Mouse (Mus musculus): ENCODE measurements at regions not wholly inside any gene's neighbourhood (a gene's known extent, or its start where the extent isn't known, plus 50 kb on each side); places are given as distances from the start of the nearest gene placed in this dataset.

GRCm38 (mm10) chr4:54100282-54100681 is 274.4 kb downstream of the Tmem38b start:
- no peak overlapping the region for H3K9ac ChIP-seq (ENCODE audit: low read depth, low read length)
- no peak overlapping the region for H3K4me3 ChIP-seq (ENCODE audit: insufficient read depth, low read depth, low read length)
- H3K36me3 ChIP-seq (ENCODE audit: control insufficient read depth, insufficient read depth, low read length) = no peaks in the 10 kb centered on the region
- no peak for DNase-seq (ENCODE audit: extremely low read depth, low read depth, low spot score)
- TF ChIP-seq CTCF (IDR thresholded peaks at IDR 0.05; ENCODE audit: low read depth, low read length) (no peak), POLR2A (IDR thresholded peaks at IDR 0.05; ENCODE audit: extremely low read depth, insufficient read depth, low read length) (no peak)
- no peaks in the 10 kb centered on the region for H3K4me1 ChIP-seq (ENCODE audit: control insufficient read depth, insufficient read depth, low read length)
- H3K27ac ChIP-seq (replicated peaks; ENCODE audit: insufficient read depth, low read depth, low read length) = no peak overlapping the region
- no peaks in the 10 kb centered on the region for H3K79me2 ChIP-seq (ENCODE audit: control insufficient read depth, insufficient read depth, low read length)
- H3K27me3 ChIP-seq (ENCODE audit: control insufficient read depth, insufficient read depth, low read length) = no peaks in the 10 kb centered on the region

- Histone ChIP-seq H3K9ac (ENCODE audit: low read depth, low read length) (no peak overlapping the region), H3K27ac (replicated peaks; ENCODE audit: insufficient read depth, low read depth, low read length) (no peak overlapping the region), H3K4me1 (ENCODE audit: control insufficient read depth, insufficient read depth, low read length) (no peaks in the 10 kb centered on the region), H3K4me3 (ENCODE audit: insufficient read depth, low read depth, low read length) (no peak overlapping the region), H3K27me3 (ENCODE audit: control insufficient read depth, insufficient read depth, low read length) (no peaks in the 10 kb centered on the region), H3K36me3 (ENCODE audit: control insufficient read depth, insufficient read depth, low read length) (no peaks in the 10 kb centered on the region), H3K79me2 (ENCODE audit: control insufficient read depth, insufficient read depth, low read length) (no peaks in the 10 kb centered on the region)
- no peak for DNase-seq (ENCODE audit: extremely low read depth, low read depth, low spot score)
- TF ChIP-seq POLR2A (IDR thresholded peaks at IDR 0.05; ENCODE audit: extremely low read depth, insufficient read depth, low read length) (no peak), CTCF (IDR thresholded peaks at IDR 0.05; ENCODE audit: low read depth, low read length) (no peak)
- WGBS = 91% methylated on average over 4 of the region's 4 CpGs
Measured at GRCm38 (mm10) chr4:54106976-54107375, 281.1 kb downstream of the Tmem38b start.

- no peaks in the 10 kb centered on the region for H3K4me1 ChIP-seq (ENCODE audit: control insufficient read depth, insufficient read depth, low read length)
- WGBS = 60% methylated on average over 2 of the region's 2 CpGs
- TF ChIP-seq POLR2A (IDR thresholded peaks at IDR 0.05; ENCODE audit: extremely low read depth, insufficient read depth, low read length) = no peak
- TF ChIP-seq CTCF (IDR thresholded peaks at IDR 0.05; ENCODE audit: low read depth, low read length) = no peak
- no peak overlapping the region for H3K27ac ChIP-seq (replicated peaks; ENCODE audit: insufficient read depth, low read depth, low read length)
- no peaks in the 10 kb centered on the region for H3K36me3 ChIP-seq (ENCODE audit: control insufficient read depth, insufficient read depth, low read length)
- no peak overlapping the region for H3K9ac ChIP-seq (ENCODE audit: low read depth, low read length)
- no peaks in the 10 kb centered on the region for H3K79me2 ChIP-seq (ENCODE audit: control insufficient read depth, insufficient read depth, low read length)
- H3K27me3 ChIP-seq (ENCODE audit: control insufficient read depth, insufficient read depth, low read length) = no peaks in the 10 kb centered on the region
- H3K4me3 ChIP-seq (ENCODE audit: insufficient read depth, low read depth, low read length) = no peak overlapping the region
- no peak for DNase-seq (ENCODE audit: extremely low read depth, low read depth, low spot score)
Measured at GRCm38 (mm10) chr4:54116310-54116709, 290.5 kb downstream of the Tmem38b start.

DNA sequence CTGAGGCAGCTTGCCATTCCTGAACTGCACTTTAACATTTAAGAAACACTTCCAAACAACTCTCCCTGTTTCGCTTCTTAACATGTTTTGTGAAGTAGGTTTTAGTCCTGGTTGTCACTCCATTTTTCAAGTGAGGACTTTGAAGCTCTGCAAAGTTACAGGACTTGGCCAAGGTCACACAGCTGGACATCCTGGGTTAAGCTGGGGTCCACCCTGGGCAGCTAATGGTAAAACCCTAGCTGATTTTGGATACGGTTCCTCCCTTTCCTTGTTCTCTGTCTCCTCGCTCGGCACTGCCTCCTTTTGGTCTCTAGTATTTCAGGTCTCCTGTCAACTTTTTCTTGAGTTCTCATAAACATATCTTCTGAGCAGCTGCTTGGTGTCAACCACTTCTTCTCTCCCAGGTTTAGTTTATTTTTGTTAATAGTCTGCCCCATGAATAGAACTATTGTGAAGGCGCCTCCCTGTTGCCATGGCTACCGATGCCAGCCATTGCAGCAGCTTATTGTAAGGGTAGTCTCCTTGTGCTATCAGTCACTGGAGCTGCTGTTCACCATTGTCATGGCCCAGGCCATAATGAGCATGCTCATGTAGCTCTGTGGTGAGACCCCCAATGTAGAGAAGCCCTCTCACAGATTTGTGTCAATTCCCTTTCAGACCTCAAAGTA is 292.5 kb downstream of the Tmem38b start:
- no peak for DNase-seq (ENCODE audit: extremely low read depth, low read depth, low spot score)
- TF ChIP-seq POLR2A (IDR thresholded peaks at IDR 0.05; ENCODE audit: extremely low read depth, insufficient read depth, low read length) = no peak
- no peak for TF ChIP-seq CTCF (IDR thresholded peaks at IDR 0.05; ENCODE audit: low read depth, low read length)

DNA sequence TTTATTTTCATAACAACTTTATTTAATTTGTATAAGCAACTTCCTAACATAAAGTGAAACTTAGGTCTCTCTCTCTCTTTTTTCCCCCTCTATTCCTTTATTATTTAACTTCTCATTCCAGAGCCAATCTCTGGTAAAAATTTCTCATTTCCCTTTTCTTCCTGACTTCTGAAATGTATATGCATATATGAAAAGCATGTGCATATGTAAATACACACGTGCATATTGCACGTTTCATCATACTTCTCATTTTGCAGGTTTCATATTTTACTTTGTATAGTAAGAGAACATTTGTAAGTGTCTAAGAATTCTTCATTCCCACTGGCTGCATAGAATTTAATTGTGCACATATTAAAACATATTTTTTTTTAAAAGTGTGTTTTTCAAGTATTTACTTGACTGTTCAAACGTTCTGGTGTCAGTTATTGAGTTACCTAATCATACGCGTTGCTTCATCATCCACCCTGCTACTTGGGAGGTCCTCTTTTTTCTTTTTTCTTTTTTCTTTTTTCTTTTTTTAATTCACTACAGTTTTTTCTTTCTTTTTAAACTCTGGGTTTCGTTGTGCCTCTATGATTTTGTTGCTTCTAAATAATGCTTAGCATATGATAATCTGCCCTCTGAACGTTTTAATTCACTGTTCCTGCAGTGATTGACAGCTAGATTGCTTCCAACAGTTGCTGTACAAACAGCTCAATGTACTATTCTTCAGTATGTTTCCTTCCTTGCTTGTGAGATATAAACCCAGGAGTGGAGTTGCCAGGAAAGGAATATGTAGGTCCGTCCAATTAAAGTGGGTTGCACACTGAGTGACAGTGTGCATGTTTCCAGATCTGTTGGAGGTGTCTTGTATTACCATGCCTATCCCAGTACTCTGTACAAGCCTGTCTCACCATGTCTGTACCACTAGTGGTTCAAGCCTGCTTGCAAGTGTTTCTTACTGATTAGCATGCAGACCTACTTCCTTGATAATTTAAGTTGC is 303.2 kb downstream of the Tmem38b start:
- 56% methylated on average over 8 of the region's 8 CpGs for WGBS
- H3K36me3 ChIP-seq (ENCODE audit: control insufficient read depth, insufficient read depth, low read length) = no peaks in the 10 kb centered on the region

More for the DNA sequence above, 292.5 kb downstream of the Tmem38b start:
- Histone ChIP-seq H3K4me3 (ENCODE audit: insufficient read depth, low read depth, low read length) (no peak overlapping the region), H3K36me3 (ENCODE audit: control insufficient read depth, insufficient read depth, low read length) (no peaks in the 10 kb centered on the region), H3K9ac (ENCODE audit: low read depth, low read length) (no peak overlapping the region), H3K79me2 (ENCODE audit: control insufficient read depth, insufficient read depth, low read length) (no peaks in the 10 kb centered on the region), H3K27ac (replicated peaks; ENCODE audit: insufficient read depth, low read depth, low read length) (no peak overlapping the region), H3K27me3 (ENCODE audit: control insufficient read depth, insufficient read depth, low read length) (no peaks in the 10 kb centered on the region), H3K4me1 (ENCODE audit: control insufficient read depth, insufficient read depth, low read length) (no peaks in the 10 kb centered on the region)
- 92% methylated on average over 6 of the region's 6 CpGs for WGBS

More for the DNA sequence above, 303.2 kb downstream of the Tmem38b start:
- H3K27me3 ChIP-seq (ENCODE audit: control insufficient read depth, insufficient read depth, low read length) = no peaks in the 10 kb centered on the region
- no peak overlapping the region for H3K9ac ChIP-seq (ENCODE audit: low read depth, low read length)
- TF ChIP-seq CTCF (IDR thresholded peaks at IDR 0.05; ENCODE audit: low read depth, low read length) = no peak
- TF ChIP-seq POLR2A (IDR thresholded peaks at IDR 0.05; ENCODE audit: extremely low read depth, insufficient read depth, low read length) = no peak
- no peak overlapping the region for H3K4me3 ChIP-seq (ENCODE audit: insufficient read depth, low read depth, low read length)
- no peaks in the 10 kb centered on the region for H3K79me2 ChIP-seq (ENCODE audit: control insufficient read depth, insufficient read depth, low read length)
- no peaks in the 10 kb centered on the region for H3K4me1 ChIP-seq (ENCODE audit: control insufficient read depth, insufficient read depth, low read length)
- no peak overlapping the region for H3K27ac ChIP-seq (replicated peaks; ENCODE audit: insufficient read depth, low read depth, low read length)
- no peak for DNase-seq (ENCODE audit: extremely low read depth, low read depth, low spot score)
